Mouse (Mus musculus) ovary, adult 18-20 months (tissue): ENCODE data around the gene Gnb1.

Source experiments
- DNase-seq: peaks from one replicate; pipeline ENCODE4 v3.0.0; 2022; ENCODE audit warnings: low spot score, mixed read lengths

The Gnb1 gene

DNA sequence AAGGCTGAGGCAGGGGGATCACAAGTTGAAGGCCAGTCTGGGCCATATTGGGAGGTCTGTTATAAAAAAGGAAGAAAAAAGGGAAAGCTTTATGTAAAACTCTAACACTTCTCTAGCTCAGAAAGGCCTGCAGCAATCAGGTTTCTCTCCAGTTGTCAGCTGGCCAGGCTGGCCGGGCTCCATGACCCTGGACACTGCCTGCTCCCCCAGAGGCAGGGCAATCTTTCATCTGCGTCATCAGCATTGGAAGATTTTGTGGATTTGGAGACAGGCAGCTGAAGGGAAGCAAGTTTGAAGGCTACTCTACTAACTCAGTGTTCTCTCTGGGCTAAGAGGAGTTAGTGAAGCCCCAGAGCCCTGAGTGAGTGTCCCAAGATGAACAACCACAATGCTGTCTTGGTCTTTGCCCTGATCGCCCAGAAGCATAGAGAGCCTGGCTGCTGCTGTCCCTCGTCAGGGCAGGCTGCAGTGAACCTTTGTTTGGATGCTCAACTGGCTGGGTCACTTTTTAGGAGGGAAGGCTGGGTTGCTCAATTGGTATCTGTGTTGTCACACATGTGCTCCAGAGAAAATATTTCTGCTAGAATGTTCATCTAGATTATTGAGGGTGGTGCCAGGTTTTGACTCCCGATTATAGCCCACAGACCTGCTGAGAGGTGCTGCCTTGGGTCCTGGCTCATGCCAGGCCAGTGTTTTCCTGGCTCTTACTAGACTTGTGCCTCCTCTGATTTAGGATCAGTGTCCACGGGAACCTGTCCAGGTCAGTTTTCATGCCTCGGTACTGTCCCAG lies 87.4 kb downstream of the Gnb1 start:
- peak; percentile 87 for DNase-seq

DNA sequence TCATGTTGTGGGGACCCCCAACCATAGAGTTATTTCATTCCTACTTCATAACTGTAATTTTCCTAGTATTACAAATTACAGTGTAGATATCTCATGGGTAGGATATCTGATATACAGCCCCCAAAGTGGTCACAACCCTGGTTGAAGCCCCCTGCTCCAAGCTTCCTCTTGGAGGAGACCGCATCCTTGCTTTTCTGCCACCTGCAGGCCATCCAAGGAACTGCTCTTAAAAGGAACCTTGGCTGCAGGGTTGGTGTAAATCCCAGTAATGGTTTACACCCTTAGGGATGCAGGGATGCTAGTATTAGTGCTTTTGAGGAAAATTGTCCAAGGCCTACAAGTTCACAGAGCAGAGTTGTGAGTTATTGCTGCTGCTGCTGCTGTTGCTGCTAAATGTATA lies 89.3 kb downstream of the Gnb1 start:
- no peak for DNase-seq

DNA sequence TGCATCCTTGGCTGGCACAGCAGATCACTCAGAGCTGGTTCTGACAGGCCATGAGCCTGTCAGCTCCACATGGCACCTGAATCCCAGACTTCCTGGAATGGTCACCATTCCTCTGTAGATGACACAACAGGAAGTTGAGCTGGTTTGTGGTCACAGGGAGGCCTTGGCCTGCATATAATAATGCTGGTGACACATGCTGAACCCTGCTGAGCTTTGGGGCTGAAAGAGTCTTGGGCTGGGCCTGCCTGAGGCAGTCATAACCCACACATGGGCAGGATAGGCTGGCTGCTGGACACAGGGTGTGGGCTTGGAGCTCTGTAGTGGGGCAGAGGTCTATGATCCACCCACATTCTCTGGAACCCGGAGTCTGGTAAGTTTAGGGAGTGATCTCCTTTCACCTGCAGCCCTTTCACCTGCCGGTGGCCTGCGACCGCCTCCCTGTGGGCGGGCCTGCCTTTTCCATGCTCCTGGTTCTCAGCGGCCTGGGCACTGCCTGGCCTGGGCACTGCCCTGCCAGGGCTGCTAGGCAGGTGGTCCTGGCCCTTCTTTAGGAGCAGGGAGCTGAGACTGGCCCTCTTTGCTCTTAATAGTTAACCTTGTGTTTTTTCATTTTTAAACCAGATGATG lies 91.2 kb downstream of the Gnb1 start:
- DNase-seq, result no peak

DNA sequence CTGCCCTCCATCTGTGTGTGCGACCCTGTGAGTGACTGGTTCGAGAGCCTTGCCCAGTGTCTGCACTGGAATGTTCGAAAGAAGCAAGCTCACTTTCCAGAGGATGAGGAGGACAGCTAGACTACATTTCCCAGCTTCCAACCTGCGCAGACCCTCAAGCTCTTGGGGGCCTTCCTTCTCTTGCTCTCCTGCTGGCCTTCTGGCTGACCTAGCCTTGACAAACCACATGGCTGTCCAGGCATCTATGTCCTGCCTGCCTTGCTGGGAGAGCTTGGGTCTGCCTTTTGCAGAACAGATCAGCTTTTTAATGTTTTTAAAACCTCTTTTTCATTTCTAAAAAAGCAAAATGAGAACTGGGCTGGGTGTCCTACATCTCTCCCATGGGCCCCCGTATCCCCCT lies 98.2 kb downstream of the Gnb1 start:
- no peak for DNase-seq

DNA sequence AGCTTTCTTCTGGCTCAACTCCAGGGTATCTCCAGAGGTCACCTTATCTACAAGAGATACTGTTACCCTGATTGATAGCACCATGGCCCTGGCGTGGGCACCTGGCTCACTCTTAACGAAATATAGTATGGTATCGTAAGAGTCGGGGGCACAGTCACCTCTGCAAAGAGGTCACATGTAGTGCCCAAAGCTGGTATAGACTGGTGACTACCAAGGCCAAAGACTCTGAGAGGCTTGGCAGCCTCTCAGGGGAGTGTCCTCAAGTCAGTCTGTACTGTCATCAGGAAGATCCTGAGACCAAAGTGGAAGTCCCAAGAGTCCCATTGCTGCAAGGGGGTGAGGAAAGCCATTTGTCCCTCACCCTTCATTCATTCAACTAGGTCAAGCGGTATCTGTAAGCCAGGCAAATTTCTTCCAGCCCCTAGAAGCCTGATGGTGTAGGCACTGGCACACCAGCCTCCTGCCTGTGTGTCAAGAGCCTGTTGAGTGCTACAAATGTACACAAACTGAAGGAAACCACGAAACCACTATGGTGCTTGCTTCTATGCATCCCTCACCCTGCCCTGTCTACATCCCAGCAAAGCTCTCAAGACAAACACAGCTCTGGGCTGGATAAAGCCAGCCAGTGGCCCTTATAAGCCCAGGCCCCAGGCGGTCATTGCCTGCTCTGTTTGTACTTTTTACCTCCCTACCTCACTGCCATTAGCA lies 100.0 kb downstream of the Gnb1 start:
- DNase-seq, result no peak

DNA sequence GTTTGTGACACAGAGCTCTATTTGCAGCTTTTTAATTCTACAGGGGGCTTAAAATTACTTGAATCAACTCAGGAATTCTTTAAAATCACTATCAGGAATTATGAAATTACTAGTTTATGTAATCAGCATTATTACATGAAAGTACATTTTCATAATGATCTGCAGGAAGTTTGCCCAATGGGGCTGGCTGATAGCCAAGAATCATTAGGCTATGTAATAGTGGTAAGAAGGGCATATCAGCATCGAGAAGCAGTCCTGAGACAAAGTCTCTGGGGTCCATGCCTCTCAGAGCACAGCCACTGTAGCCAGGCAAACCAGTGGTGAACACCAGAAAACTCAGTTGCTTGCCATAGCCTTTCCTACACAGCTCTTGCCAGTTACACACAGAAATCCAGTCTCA lies 102.6 kb downstream of the Gnb1 start:
- no peak for DNase-seq

DNA sequence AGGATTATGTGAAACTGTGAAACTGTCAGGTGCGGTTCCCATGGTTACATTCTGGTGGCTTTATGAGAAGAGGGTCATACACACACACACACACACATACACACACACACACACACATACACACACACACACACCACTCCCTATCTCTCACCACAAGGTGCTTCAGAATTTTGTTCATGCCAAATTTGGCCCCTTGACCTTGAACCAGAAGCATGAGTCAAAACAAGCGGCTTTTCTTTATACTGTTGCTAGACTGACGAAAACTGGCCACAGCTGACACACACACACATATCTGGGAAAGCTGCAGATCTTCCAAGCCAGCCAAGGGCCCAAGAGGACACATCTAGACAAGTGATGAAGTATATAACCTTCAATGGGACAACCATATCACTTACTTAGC lies 104.6 kb downstream of the Gnb1 start:
- no peak for DNase-seq

DNA sequence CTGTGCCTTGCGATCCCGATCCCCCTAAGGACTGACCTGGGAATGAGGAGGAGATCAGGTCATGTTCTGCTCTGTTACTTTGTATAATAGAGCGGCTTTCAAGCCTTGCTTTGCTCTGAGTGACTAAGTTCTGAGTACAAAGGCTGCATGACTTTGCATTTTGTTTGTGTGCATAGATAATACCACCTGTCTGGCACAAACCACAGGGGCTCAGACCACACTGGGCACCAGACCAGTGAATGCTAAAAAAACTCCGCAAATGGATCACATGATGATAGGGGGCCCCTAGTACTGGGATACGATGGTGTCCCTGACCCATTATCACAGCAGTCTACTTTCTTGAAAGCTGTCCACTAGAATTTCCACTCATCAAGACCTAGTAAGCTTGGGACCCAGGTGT lies 105.4 kb downstream of the Gnb1 start:
- no peak for DNase-seq

DNA sequence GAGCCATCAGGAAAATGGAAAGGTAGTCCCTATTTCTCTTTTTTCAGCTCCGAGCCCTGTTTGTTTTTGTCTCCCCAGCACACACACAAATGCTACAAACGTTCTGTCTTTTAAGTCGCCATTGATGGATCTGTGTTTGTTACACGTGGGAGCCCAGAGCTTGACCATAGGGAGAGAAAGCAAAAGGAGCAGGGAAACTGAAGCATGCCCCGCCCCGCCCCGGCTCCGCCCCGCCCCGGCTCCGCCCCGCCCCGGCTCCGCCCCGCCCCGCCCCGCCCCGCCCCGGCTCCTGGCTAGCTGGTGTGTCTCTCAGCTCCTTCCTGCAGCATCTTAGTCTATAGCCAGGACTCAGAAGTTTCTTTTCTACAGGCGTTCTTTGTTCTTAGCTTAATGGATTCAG lies 107.4 kb downstream of the Gnb1 start:
- DNase-seq, result no peak

DNA sequence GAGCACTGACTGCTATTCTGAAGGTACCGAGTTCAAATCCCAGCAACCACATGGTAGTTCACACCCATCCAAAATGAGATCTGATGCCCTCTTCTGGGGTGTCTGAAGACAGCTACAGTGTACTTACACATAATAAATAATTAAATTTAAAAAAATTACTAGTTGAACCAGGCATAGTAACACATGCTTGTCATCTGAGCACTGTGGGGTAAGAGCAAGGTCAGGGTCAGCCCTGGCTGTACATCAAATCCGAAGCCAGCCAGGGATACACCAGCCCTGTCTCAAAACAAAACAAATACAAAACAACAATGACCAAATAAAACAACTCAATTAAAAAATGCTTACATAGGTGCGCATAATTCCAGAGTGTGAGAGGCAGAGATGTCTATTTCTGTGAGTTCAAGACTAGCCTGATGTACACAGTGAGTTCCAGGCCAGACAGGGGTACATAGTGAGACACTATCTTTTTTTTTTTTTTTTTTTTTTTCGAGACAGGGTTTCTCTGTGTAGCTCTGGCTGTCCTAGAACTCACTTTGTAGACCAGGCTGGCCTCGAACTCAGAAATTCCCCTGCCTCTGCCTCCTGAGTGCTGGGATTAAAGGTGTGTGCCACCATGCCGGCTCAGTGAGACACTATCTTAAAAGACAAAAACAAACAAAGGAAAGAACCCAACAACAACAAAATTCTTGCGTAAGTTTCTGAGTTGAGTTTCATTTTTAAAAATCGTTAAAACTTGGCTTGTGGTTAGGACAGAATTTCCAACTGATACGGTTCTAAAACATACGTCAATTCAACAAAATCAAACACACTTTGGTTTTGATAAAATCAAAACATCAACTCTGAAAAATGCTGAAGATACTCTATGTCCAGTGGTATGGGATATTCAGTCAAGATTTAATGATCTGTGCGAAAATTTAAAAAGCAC lies 109.0 kb downstream of the Gnb1 start:
- DNase-seq, result no peak

DNA sequence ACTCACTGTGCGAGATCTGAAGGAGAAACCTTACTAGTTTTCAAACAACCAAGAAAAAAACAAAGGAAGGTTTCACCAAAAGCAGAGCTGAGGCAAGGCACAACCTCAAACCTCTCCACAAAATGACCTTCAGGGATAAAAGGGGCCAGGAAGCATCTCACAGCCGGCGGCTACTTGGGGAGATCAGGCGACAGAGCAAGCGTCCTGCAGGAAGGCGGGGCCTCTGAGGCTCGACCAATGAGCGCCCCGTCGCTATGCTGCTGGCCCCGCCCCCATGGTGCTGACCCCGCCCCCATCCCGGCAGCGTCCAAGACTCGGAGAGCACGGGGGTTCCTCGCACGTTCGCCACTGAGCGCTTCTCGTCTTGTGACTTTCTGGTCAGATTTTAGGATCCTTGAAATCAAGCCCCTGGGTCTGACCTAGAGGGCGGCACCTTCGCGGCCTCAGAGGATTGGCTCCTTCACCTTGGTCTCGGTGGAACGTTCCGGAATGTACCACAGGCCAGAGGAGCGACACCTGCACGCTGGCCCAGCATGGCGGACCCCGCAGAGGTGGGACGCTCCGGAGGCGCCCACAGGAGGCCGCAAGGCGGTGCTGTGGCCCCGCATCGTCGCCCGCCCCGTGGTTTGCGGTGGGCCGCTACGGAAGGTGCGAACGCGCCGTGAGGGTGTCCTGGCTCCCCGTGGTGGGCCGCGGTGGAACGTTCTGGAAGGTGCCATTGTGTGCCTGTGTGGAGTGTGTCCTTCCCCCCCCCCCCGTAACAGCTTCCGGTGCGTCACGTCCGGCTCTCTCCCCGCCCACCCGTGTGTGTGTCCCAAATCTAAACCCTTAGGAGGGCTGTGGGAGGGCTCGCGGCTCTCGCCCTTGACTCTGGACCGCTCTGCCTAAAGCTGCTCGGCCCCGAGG lies 110.2 kb downstream of the Gnb1 start, which contains the start of gene Slc35e2:
Gene Slc35e2, plus strand, starts transcription at position 326 of the 906 bp plus-strand sequence.
- DNase-seq, result peak; percentile 89

DNA sequence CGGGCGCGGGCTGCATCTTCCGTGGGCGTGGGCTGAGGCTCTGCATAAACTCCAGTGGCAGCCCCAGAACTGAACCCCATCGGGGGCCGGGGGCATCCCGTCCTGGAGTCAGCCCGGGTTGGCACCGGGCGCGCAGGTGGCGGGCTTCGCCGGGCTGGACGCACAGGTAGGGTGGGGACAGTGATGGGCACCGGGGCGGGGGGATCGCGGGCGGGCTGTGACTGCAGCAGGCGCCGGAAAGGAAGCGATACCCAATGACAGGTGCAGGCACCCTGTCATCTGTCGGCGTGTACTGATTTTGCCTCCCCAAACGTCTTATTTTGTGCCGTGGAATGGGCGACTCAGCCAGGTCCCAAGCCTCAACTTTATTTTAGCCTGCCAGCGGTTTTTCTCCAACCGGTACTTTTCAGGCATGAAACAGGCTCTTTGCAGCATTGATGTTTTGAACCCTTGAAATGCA lies 110.9 kb downstream of the Gnb1 start:
- no peak for DNase-seq

DNA sequence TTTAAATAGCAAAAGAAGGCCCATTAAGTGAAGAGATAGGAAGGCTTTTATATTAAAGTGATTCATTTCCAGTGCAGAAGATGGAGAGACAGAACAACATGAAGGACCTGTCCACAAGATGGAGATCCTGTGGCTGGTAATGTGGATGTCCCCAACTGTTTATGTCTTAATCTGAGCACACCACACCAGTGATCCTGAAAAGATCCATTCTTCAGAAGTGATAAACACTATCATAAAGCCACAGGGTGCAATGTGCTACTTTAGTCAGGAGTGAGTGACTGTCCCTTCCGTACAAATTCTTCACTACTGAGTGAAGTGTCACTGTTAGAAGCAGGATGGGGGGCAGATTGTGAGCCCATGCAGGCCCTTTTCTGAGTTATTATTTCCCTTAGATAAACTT lies 111.6 kb downstream of the Gnb1 start:
- DNase-seq, result no peak

DNA sequence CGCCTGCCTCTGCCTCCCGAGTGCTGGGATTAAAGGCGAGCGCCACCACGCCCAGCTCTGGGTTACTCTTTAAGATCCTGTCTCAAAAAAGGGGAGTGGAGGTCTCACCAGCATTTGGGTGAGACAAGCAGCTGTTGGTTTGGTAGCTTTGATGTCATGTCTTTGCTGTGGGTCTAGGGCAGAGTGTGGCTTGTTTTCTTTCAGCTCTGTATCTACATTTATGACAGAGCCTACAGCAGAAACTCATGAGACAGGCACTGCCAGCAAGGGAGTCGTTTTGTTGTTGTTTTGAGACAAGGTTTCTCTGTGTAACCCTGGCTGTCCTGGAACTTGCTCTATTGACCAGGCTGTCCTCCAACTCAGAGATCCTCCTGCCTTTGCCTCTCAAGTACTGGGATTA lies 112.6 kb downstream of the Gnb1 start:
- DNase-seq, result no peak

DNA sequence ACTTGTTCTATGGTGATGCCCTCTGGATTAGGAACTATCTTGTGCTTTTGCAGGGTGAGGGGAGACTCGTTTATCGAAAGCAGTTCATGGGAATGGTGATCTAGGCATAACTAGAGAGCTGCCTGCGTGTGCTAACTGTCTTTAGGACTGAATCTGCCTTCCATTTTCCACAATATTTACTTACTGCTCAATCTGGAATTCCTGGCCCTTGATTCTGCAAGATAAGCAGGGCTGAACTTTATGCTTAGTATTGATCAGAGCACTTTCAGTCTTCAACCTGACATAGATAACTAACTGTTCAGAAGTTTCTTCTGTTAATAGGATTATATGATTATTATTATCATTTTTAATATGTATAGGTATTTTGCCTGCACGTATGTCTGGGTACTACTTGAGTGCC lies 114.0 kb downstream of the Gnb1 start:
- DNase-seq, result no peak

DNA sequence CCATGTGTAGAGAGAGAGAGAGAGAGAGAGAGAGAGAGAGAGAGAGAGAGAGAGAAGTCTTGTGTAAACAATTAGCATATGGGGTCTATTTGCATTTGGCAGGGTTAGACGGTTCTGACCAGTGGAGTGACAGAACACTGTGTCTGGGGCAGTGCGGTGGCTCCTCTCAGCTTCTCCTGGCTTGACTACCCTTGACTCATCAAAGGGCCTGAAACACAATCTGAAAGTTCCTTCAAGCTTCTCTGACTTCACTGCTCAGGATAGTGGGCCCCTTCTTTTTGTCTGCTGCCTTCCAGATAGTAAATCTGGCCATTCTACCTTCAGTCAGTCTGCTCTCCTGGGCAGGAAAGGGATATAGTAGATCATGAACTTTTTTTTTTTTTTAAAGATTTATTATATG lies 115.7 kb downstream of the Gnb1 start:
- DNase-seq, result no peak
